Mouse (Mus musculus) intestine, embryonic 14.5 days (tissue): ENCODE results near the gene Cyp2e1. TPM values are rescaled to one million over a fixed set of nuclear protein-coding genes. Genes with fewer than 3 reads are reported as not detected.

ENCODE experiments used
- ATAC-seq: fragments of 200-750 bp; cut with Nextera tagmentation; replicated peaks from 2 replicates; pipeline ENCODE4 v1.8.0; 2017; ENCODE audit warnings: low read depth, moderate number of reproducible peaks, moderate TSS enrichment, moderate library complexity; ENCODE audit not compliant: low FRiP score, low TSS enrichment
- DNase-seq: peaks from one replicate; pipeline ENCODE4 v3.0.0-alpha.2; 2018; ENCODE audit warnings: low spot score
- H3K27ac ChIP-seq: fragments of 300-500 bp; sonication (generic); 2 replicates; pipeline ENCODE4 v1.5.1; 2014; ENCODE audit warnings: low read depth, mild to moderate bottlenecking, control low read depth
- H3K27me3 ChIP-seq: fragments of 300-500 bp; sonication (generic); replicated peaks from 2 replicates; pipeline ENCODE4 v1.6.1; 2014; ENCODE audit warnings: low read length, control low read depth; ENCODE audit not compliant: control insufficient read depth, insufficient read depth
- H3K36me3 ChIP-seq: fragments of 300-500 bp; sonication (generic); 2 replicates; pipeline ENCODE4 v1.6.1; 2014; ENCODE audit warnings: low read length, control low read depth; ENCODE audit not compliant: control insufficient read depth, insufficient read depth
- H3K4me1 ChIP-seq: fragments of 300-500 bp; sonication (generic); replicated peaks from 2 replicates; pipeline ENCODE4 v1.6.1; 2014; ENCODE audit warnings: low read length, control low read depth, mixed read lengths; ENCODE audit not compliant: control insufficient read depth, insufficient read depth
- H3K4me2 ChIP-seq: fragments of 300-500 bp; sonication (generic); 2 replicates; pipeline ENCODE4 v1.6.1; 2014; ENCODE audit warnings: low read length
- H3K4me3 ChIP-seq: fragments of 300-500 bp; sonication (generic); 2 replicates; pipeline ENCODE4 v1.5.1; 2014; ENCODE audit warnings: low read depth, low read length, control low read depth, mixed read lengths
- H3K9ac ChIP-seq: fragments of 300-500 bp; sonication (generic); 2 replicates; pipeline ENCODE4 v1.6.1; 2014; ENCODE audit warnings: mild to moderate bottlenecking, low read length
- H3K9me3 ChIP-seq: fragments of 300-500 bp; sonication (generic); 2 replicates; pipeline ENCODE4 v1.6.1; 2016; ENCODE audit warnings: low read length, control low read depth; ENCODE audit not compliant: control insufficient read depth
- WGBS: fragments of 180-500 bp; shearing (Covaris S2); extraction: QIAGEN DNeasy Blood & Tissue Kit; methylation state at CpG from one replicate; pipeline ENCODE4 v1.1.7; 2014; 5-methylcytosine and 5-hydroxymethylcytosine counted together
- polyA plus RNA-seq: library from polyadenylated mRNA; unstranded; fragments of >200 nt; fragmentation: Nextera tagmentation; extraction: Ambion mirVana; gene quantifications from 2 replicates; pipeline ENCODE4 v1.2.1, GENCODE M21; 2014

Gene Cyp2e1
- not detected in 2 replicates for polyA plus RNA-seq

DNA sequence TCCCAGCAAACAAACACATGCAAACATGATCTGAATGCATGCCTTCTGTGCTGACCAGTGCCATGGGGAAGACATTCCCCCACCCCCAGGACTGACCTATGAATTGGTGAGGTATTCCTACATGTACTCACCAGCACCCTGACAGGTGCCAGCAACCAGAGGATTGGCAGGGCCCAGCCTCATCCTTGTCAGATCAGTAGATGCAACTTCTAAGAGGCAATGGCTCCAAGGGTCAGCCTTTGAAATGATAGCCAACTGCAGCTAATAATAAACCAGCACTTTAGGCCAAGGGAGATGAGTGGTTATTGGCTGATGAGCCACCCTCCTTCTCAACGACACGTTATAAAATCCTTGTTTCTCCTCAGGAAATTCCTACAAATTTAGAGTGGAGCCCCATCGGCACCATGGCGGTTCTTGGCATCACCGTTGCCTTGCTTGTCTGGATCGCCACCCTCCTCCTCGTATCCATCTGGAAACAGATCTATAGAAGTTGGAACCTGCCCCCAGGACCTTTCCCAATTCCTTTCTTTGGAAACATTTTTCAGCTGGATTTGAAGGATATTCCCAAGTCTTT is at the start of gene Cyp2e1:
Cyp2e1 (plus strand) TSS at position 293 of the 574 bp plus-strand sequence.
- DNase-seq (no peak), ATAC-seq (no peak)
- Histone ChIP-seq H3K4me2 (no peak within 1 kb of the TSS), H3K4me3 (no peak within 1 kb of the TSS), H3K9me3 (no peaks in the 10 kb centered on the region), H3K9ac (no peak within 1 kb of the TSS), H3K4me1 (no peaks in the 10 kb centered on the region), H3K27me3 (no peaks in the 10 kb centered on the region), H3K27ac (no peak within 1 kb of the TSS), H3K36me3 (no peaks in the 10 kb centered on the region)
- 85% methylated on average over 7 of the region's 7 CpGs for WGBS

DNA sequence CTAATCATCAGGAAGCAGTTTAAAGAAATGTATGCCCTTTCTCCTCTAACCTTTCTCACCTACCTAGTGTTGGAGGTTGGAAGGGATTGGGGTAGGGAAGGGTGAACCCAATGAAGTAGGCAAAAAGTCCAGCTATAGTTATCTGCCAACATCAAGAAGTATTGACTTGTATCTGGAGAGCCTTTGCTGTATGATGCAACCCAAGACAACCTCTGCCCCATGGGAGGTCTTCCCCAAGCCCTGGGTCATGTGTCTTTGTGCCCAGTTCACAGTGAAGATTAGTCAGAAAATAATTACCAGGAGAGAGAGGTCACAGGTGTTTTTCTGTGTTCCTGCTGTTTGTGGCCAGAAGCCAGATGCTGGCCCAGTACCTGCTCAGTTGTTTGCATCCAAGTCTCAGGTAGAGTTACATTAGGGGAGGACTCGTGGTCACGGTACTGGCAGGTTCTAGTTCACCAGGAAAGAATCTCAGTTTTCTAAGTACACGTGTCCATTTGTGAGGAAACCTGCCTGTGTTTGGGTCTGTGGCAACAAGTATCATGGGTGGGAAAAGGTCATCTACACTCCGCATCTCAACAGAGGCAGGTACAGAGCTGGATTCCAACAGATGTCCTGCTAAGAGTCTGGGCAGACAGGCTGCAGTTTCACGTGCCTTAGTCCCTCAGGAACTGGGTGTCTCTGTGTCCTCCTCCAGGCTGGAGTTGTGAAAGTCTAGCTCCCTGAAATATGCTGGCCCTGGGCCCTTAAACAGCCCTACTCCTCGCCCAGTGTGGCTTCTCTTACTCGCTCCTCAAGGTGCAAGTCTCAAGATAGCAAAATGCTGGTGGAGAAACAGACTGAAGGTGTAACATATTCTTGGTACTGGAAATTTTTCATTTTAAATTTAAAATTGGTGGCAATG is 46.1 kb upstream of the Cyp2e1 start:
- DNase-seq (no peak), ATAC-seq (no peak)
- Histone ChIP-seq H3K36me3 (no peaks in the 10 kb centered on the region), H3K9ac (no peak overlapping the region), H3K4me1 (no peaks in the 10 kb centered on the region), H3K4me3 (no peak overlapping the region), H3K9me3 (no peaks in the 10 kb centered on the region), H3K27me3 (no peaks in the 10 kb centered on the region), H3K27ac (no peak overlapping the region), H3K4me2 (no peak overlapping the region)
- WGBS, result 84% methylated on average over 7 of the region's 7 CpGs

DNA sequence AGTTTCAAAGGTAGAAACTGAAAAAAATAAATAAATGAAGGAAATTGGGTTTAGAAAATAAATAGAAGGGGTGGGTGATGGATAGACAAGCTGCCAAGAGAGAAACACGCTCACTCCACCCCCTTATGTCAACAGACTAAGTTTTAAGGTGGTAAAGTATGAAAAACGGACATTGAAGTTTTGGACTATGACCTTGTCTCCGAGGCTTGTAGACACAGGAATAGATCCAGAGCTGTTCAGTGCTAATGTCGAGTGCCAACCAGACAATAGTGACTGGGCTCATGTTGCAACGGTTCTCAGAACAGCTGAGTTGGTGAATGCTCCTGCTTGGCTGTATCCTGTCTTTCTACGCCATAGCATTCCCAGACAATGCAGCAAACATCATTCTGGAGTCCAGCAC is 42.4 kb upstream of the Cyp2e1 start:
- H3K4me1 ChIP-seq, result no peaks in the 10 kb centered on the region
- no peaks in the 10 kb centered on the region for H3K9me3 ChIP-seq
- 59% methylated on average over 6 of the region's 6 CpGs for WGBS
- no peaks in the 10 kb centered on the region for H3K27me3 ChIP-seq
- DNase-seq (no peak), ATAC-seq (no peak)
- no peak overlapping the region for H3K4me2 ChIP-seq
- H3K4me3 ChIP-seq, result no peak overlapping the region
- H3K27ac ChIP-seq, result no peak overlapping the region
- no peaks in the 10 kb centered on the region for H3K36me3 ChIP-seq
- no peak overlapping the region for H3K9ac ChIP-seq

DNA sequence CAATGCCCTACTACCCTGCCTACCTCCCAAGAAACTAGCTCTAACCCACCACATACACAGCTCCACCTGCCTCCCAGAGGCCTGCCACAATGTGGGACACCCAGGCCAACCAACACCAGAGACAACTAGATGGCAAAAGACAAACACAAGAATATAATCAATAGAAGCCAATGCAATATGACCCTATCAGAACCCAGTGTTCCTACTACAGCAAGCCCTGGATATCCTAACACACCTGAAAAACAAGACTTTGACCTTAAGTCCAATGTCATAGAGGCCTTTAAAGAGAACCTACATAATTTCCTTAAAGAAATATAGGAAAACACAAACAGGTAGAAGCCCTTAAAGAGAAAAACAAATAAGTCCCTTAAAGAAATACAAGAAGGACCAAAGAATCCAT is 38.0 kb upstream of the Cyp2e1 start:
- no peak overlapping the region for H3K4me3 ChIP-seq
- no peak overlapping the region for H3K9ac ChIP-seq
- no peak for DNase-seq
- no peaks in the 10 kb centered on the region for H3K4me1 ChIP-seq
- H3K9me3 ChIP-seq, result peaks cover 4% of the 10 kb centered on the region; the same call in 1 of the 2 replicates
- no peak overlapping the region for H3K27ac ChIP-seq
- H3K27me3 ChIP-seq, result no peaks in the 10 kb centered on the region
- H3K36me3 ChIP-seq, result no peaks in the 10 kb centered on the region
- no peak for ATAC-seq
- H3K4me2 ChIP-seq, result no peak overlapping the region

DNA sequence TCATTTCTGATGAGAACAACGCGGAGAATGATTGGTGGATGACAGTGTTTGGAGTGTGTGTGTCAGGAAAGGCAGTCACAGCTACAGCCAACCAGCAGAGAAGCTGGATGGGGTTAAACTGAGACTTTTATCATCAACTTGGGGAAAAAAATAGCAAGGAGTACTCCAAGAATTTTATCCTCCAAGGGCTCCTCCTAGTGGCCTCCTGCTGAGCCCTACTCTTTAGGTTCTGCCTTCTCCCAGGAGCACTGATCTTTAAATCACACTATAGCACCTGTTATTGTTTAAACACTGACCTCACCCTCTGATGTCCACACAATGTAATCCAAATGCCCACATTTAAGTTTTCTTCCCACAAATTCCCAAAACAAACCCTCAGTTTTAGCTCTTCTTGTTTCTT is 30.4 kb upstream of the Cyp2e1 start:
- no peaks in the 10 kb centered on the region for H3K36me3 ChIP-seq
- no peak for DNase-seq
- 0 out of 2 replicates have a peak, but pooled peaks cover 2% of the 10 kb centered on the region for H3K9me3 ChIP-seq
- no peaks in the 10 kb centered on the region for H3K4me1 ChIP-seq
- ATAC-seq, result no peak
- no peak overlapping the region for H3K9ac ChIP-seq
- 68% methylated on average over 2 of the region's 2 CpGs for WGBS
- no peak overlapping the region for H3K27ac ChIP-seq
- H3K4me2 ChIP-seq, result no peak overlapping the region
- H3K27me3 ChIP-seq, result no peaks in the 10 kb centered on the region
- H3K4me3 ChIP-seq, result no peak overlapping the region

DNA sequence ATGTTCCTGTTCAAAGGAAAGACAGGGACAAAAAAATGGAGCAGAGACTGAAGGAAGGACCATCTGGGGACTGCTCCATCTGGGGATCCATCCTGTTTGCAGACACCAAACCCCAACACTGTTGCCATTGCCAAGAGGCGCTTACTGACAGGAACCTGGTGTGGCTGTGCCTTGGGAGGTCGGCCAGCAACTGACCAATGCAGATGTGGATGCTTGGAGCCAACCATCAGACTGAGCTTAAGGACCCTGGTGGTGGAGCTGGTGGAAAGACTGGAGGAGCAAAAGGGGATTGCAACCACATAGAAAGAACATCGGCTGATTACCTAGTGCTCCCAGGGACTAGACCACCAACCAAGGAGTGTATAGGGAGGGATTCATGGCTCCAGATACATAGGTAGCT is 16.1 kb upstream of the Cyp2e1 start:
- Histone ChIP-seq H3K36me3 (no peaks in the 10 kb centered on the region), H3K4me1 (no peaks in the 10 kb centered on the region), H3K9me3 (no peaks in the 10 kb centered on the region), H3K4me3 (no peak overlapping the region), H3K27ac (no peak overlapping the region), H3K4me2 (no peak overlapping the region), H3K9ac (no peak overlapping the region), H3K27me3 (no peaks in the 10 kb centered on the region)
- ATAC-seq (no peak), DNase-seq (no peak)
- 88% methylated on average over 3 of the region's 3 CpGs for WGBS

DNA sequence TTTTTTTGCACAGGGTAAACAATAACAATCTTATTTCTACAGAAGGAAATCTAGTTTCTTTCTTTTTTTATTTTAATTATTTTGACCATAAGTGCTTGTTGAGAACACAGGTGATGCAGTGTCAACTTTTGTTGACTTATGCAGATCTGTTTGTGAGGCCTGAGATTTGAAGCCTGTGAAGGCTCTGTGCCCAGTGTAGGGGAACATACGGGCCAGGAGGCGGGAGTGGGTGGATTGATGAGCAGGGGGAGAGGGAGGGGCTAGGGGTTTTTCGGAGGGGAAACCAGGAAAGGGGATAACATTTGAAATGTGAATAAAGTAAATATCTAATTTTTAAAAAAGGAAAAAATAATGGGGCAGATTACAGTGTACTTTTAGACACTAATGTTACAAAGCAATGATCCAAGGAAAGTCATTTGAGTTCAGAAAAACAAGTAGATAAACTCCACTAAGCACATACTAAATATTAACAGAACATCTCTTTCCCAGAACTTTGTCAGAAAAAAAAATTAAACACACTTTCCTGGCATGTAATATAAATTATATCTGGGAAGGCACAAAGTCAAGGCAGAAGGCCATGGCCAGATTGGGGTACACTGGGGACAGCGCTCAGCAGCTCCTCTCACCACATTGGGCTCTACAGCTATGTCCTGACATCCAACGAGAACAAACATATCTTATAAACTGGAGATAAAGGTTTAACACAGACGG is 15.3 kb upstream of the Cyp2e1 start:
- Histone ChIP-seq H3K4me2 (no peak overlapping the region), H3K27me3 (no peaks in the 10 kb centered on the region), H3K27ac (no peak overlapping the region), H3K9me3 (no peaks in the 10 kb centered on the region), H3K4me1 (no peaks in the 10 kb centered on the region), H3K36me3 (no peaks in the 10 kb centered on the region), H3K4me3 (no peak overlapping the region), H3K9ac (no peak overlapping the region)
- WGBS, result 86% methylated on average over 6 of the region's 6 CpGs
- DNase-seq, result no peak
- no peak for ATAC-seq

DNA sequence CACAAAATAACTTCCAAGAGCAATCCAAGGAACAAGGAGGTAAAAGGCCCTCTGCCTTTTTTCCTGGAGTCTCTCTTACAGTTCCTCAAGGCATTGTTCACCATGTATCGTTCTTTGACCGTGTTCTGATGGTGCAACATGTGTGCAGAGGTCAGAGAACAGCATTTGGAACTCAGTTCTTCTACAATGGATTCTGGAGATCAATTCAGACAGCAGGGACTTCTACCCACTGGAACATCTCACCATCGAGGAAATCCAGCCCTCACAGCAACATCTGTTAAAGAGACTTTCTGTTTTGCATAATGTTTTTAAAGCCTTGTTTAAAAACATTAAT is 14.7 kb upstream of the Cyp2e1 start:
- no peak for DNase-seq
- no peak overlapping the region for H3K27ac ChIP-seq
- WGBS, result 79% methylated on average over 3 of the region's 3 CpGs
- ATAC-seq, result no peak
- H3K27me3 ChIP-seq, result no peaks in the 10 kb centered on the region
- no peak overlapping the region for H3K4me2 ChIP-seq
- H3K4me1 ChIP-seq, result no peaks in the 10 kb centered on the region
- H3K4me3 ChIP-seq, result no peak overlapping the region
- no peak overlapping the region for H3K9ac ChIP-seq
- H3K36me3 ChIP-seq, result no peaks in the 10 kb centered on the region
- H3K9me3 ChIP-seq, result no peaks in the 10 kb centered on the region
